Comparison of ENCODE assay signal across 9 mouse cellular contexts in genomic region chr14:124192815-124193142, GRCm38 (mm10).
A peak's percentile ranks its signal among the peaks of the same experiment; 100 is the strongest.
DNase-seq lines count a peak whose midpoint lies in the region; ATAC-seq and TF ChIP-seq lines count a peak whose summit lies in the region.
"Had no signal": no experiment of that assay in that cellular context is flagged by ENCODE, and none has a peak within 500 bp of the region (broad histone marks: within the 10 kb centered on the region; RNA-seq: fewer than 3 reads in every experiment).

No protein-coding gene starts in this region.

- TF ChIP-seq POLR2A in kidney, adult 2 months (IDR thresholded peaks at IDR 0.05; ENCODE audit: low read depth, low read length), result no peak

- H3K4me1 ChIP-seq in kidney, postnatal 0 days (replicated peaks; ENCODE audit: insufficient read depth, low read length), result no peaks in the 10 kb centered on the region
- H3K4me1 ChIP-seq in kidney, adult 2 months (ENCODE audit: control insufficient read depth, insufficient read depth, low read length), result no peaks in the 10 kb centered on the region
- H3K4me1 ChIP-seq in hindbrain, embryonic 11.5 days (replicated peaks; ENCODE audit: control insufficient read depth, insufficient read depth, low read length), result no peaks in the 10 kb centered on the region
- H3K4me1 ChIP-seq in midbrain, postnatal 0 days (ENCODE audit: insufficient read depth, low read length), result 0 out of 2 replicates have a peak, but pooled peaks cover 3% of the 10 kb centered on the region

- no peak overlapping the region for H3K27ac ChIP-seq in kidney, postnatal 0 days
- no peak overlapping the region for H3K27ac ChIP-seq in kidney, adult 2 months (ENCODE audit: insufficient read depth, low read depth, low read length)
- no peak overlapping the region for H3K27ac ChIP-seq in hindbrain, embryonic 11.5 days (ENCODE audit: low read depth, low read length)
- H3K27ac ChIP-seq in midbrain, postnatal 0 days (ENCODE audit: low read depth, low read length), result peak overlapping the region; percentile 84

- H3K27me3 ChIP-seq in kidney, postnatal 0 days (ENCODE audit: insufficient read depth, low read length), result 0 out of 2 replicates have a peak, but pooled peaks cover 4% of the 10 kb centered on the region
- H3K27me3 ChIP-seq in kidney, adult 2 months (replicated peaks; ENCODE audit: control insufficient read depth, insufficient read depth, low read length), result no peaks in the 10 kb centered on the region; the same call in 1 of the 2 replicates
- H3K27me3 ChIP-seq in hindbrain, embryonic 11.5 days (ENCODE audit: control insufficient read depth, insufficient read depth, low read length), result 0 out of 2 replicates have a peak, but pooled peaks cover 3% of the 10 kb centered on the region
- H3K27me3 ChIP-seq in midbrain, postnatal 0 days (ENCODE audit: insufficient read depth, low read length), result no peaks in the 10 kb centered on the region

- TF ChIP-seq CTCF in kidney, postnatal 0 days (IDR thresholded peaks at IDR 0.05; ENCODE audit: low read depth), result no peak
- TF ChIP-seq CTCF in kidney, adult 2 months (conservative IDR thresholded peaks at IDR 0.05; ENCODE audit: insufficient read depth, insufficient read length, low read depth, low read length), result no peak
- TF ChIP-seq CTCF in midbrain, postnatal 0 days (IDR thresholded peaks at IDR 0.05), result no peak

- no peak overlapping the region for H3K9ac ChIP-seq in kidney, postnatal 0 days (ENCODE audit: low read depth, low read length)
- H3K9ac ChIP-seq in hindbrain, embryonic 11.5 days (ENCODE audit: low read depth, low read length), result peak overlapping the region; percentile 64
- peak overlapping the region; percentile 73 for H3K9ac ChIP-seq in midbrain, postnatal 0 days (replicated peaks; ENCODE audit: low read length, poor library complexity, severe bottlenecking)

- no peaks in the 10 kb centered on the region for H3K36me3 ChIP-seq in kidney, postnatal 0 days (ENCODE audit: insufficient read depth, low read length)
- H3K36me3 ChIP-seq in kidney, adult 2 months (ENCODE audit: control insufficient read depth, insufficient read depth, low read length), result no peaks in the 10 kb centered on the region
- no peaks in the 10 kb centered on the region for H3K36me3 ChIP-seq in hindbrain, embryonic 11.5 days (ENCODE audit: control insufficient read depth, insufficient read depth, low read length)
- H3K36me3 ChIP-seq in midbrain, postnatal 0 days (ENCODE audit: insufficient read depth, low read length), result no peaks in the 10 kb centered on the region

- no peak overlapping the region for H3K4me3 ChIP-seq in kidney, postnatal 0 days (replicated peaks; ENCODE audit: low read depth, low read length)
- no peak overlapping the region for H3K4me3 ChIP-seq in kidney, adult 2 months (ENCODE audit: insufficient read depth, low read depth, low read length)
- H3K4me3 ChIP-seq in hindbrain, embryonic 11.5 days (ENCODE audit: low read depth, low read length), result peak overlapping the region; percentile 48
- H3K4me3 ChIP-seq in midbrain, postnatal 0 days (ENCODE audit: low read depth, low read length), result peak overlapping the region; percentile 62

- no peaks in the 10 kb centered on the region for H3K9me3 ChIP-seq in kidney, postnatal 0 days (replicated peaks; ENCODE audit: low read length)
- H3K9me3 ChIP-seq in hindbrain, embryonic 11.5 days (ENCODE audit: control insufficient read depth, low read length), result no peaks in the 10 kb centered on the region
- H3K9me3 ChIP-seq in midbrain, postnatal 0 days (ENCODE audit: low read length), result no peaks in the 10 kb centered on the region

- DNase-seq in kidney, postnatal 0 days (ENCODE audit: low spot score), result no peak
- no peak for DNase-seq in kidney, adult 2 months
- peak; percentile 36 to 53 for DNase-seq in cerebellum, postnatal 10 days
- DNase-seq in hindbrain, embryonic 11.5 days (ENCODE audit: low spot score), result no peak
- peak; percentile 35 for DNase-seq in midbrain, postnatal 0 days (ENCODE audit: low spot score)
- DNase-seq in Muller cell, postnatal 12 days (ENCODE audit: inconsistent ontology term), result no peak
- no peak for DNase-seq in thymus, postnatal 14 days
- DNase-seq: kidney, adult 8-10 months had no signal

- ATAC-seq in kidney, postnatal 0 days (replicated peaks; ENCODE audit: low FRiP score, low read depth), result 0 out of 2 replicates have a peak, but pooled peaks have one; percentile 33
- peak; percentile 58 for ATAC-seq in hindbrain, embryonic 11.5 days (ENCODE audit: low FRiP score)
- ATAC-seq in midbrain, postnatal 0 days (ENCODE audit: low FRiP score), result peak; percentile 63
- no peak for ATAC-seq in CD4-positive, CD25-positive, alpha-beta regulatory T cell, adult 4 months

- 4% methylated on average over 15 of the region's 15 CpGs for WGBS in kidney, postnatal 0 days
- 5% methylated on average over 15 of the region's 15 CpGs for WGBS in kidney, adult 2 months
- WGBS in hindbrain, embryonic 11.5 days, result 4% methylated on average over 15 of the region's 15 CpGs
- WGBS in midbrain, postnatal 0 days, result under 1% methylated on average over 14 of the region's 15 CpGs

- 0 out of 2 replicates have a peak overlapping the region, but pooled peaks have one; percentile 37 for H3K4me2 ChIP-seq in kidney, postnatal 0 days (ENCODE audit: low read length)
- peak overlapping the region; percentile 86 for H3K4me2 ChIP-seq in hindbrain, embryonic 11.5 days (replicated peaks; ENCODE audit: low read depth, low read length)
- H3K4me2 ChIP-seq in midbrain, postnatal 0 days (ENCODE audit: low read depth, low read length, poor library complexity, severe bottlenecking), result peak overlapping the region; percentile 84

Comparison
In these comparisons a context has a peak if more than half of its experiments do, and no peak if none do; other contexts are left out.
1. DNase-seq: peak in cerebellum, postnatal 10 days (2 of 2) and midbrain, postnatal 0 days (single experiment); none in kidney, postnatal 0 days (single experiment), kidney, adult 2 months (single experiment), hindbrain, embryonic 11.5 days (single experiment), Muller cell, postnatal 12 days (single experiment) and thymus, postnatal 14 days (single experiment).
2. H3K4me3 ChIP-seq: peak in hindbrain, embryonic 11.5 days (single experiment) and midbrain, postnatal 0 days (single experiment); none in kidney, postnatal 0 days (single experiment) and kidney, adult 2 months (single experiment).
3. Peak in every context shown above with its lines, with median percentiles within 50 percentile points of each other: H3K4me2 ChIP-seq.